Mouse (Mus musculus) CH12.LX (cell line): ENCODE results near the gene Epb41l3.

Experiments
- CTCF ChIP-seq, 2 experiments: IDR thresholded peaks in 1 of 2; conservative IDR thresholded peaks in 1 of 2; 2 replicates each; pipeline ENCODE4 v1.5.1; 2011 to 2012; ENCODE audit warnings: low read depth in 2 of 2, low read length in 2 of 2, improper control_type of control experiment in 1 of 2, inconsistent platforms in 1 of 2, mild to moderate bottlenecking in 1 of 2, moderate library complexity in 1 of 2
- E2F4 ChIP-seq: IDR thresholded peaks from 2 replicates; pipeline ENCODE4 v1.6.1; 2011; ENCODE audit warnings: low read depth, low read length, improper control_type of control experiment; ENCODE audit not compliant: insufficient replicate concordance
- HCFC1 ChIP-seq: IDR thresholded peaks from 2 replicates; pipeline ENCODE4 v1.6.1; 2012; ENCODE audit warnings: low read depth, mild to moderate bottlenecking, inconsistent platforms, low read length, improper control_type of control experiment
- JUN ChIP-seq: IDR thresholded peaks from 2 replicates; pipeline ENCODE4 v1.6.1; 2011; ENCODE audit warnings: low read depth, mild to moderate bottlenecking, low read length, improper control_type of control experiment, moderate library complexity; ENCODE audit not compliant: insufficient read depth
- UBTF ChIP-seq: IDR thresholded peaks from 2 replicates; pipeline ENCODE4 v1.6.1; 2012; ENCODE audit warnings: low read depth, mild to moderate bottlenecking, inconsistent platforms, low read length, improper control_type of control experiment, moderate library complexity
- USF1 ChIP-seq: IDR thresholded peaks from 2 replicates; pipeline ENCODE4 v1.6.1; 2014; ENCODE audit warnings: low read depth, mild to moderate bottlenecking, inconsistent platforms, low read length, improper control_type of control experiment
- USF2 ChIP-seq: conservative IDR thresholded peaks from 2 replicates; pipeline ENCODE4 v1.6.1; 2011; ENCODE audit warnings: low read depth, low read length, improper control_type of control experiment
- ZC3H11A ChIP-seq: IDR thresholded peaks from 2 replicates; pipeline ENCODE4 v1.6.1; 2012; ENCODE audit warnings: low read depth, mild to moderate bottlenecking, inconsistent platforms, low read length, improper control_type of control experiment
- ZKSCAN1 ChIP-seq: IDR thresholded peaks from 2 replicates; pipeline ENCODE4 v1.6.1; 2012; ENCODE audit warnings: low read depth, inconsistent platforms, low read length, improper control_type of control experiment, borderline replicate concordance
- ZMIZ1 ChIP-seq: IDR thresholded peaks from 2 replicates; pipeline ENCODE4 v1.6.1; 2012; ENCODE audit warnings: low read depth, mild to moderate bottlenecking, inconsistent platforms, low read length, improper control_type of control experiment

GRCm38 (mm10) chr17:69265759-69266463, 190.4 kb downstream of the Epb41l3 start:
- no peak for TF ChIP-seq ZMIZ1
- TF ChIP-seq HCFC1, result no peak
- no peak for TF ChIP-seq ZKSCAN1
- TF ChIP-seq USF2, result no peak
- TF ChIP-seq ZC3H11A, result no peak
- no peak for TF ChIP-seq JUN
- TF ChIP-seq USF1, result no peak
- TF ChIP-seq E2F4, result no peak
- no peak for TF ChIP-seq CTCF (conservative IDR thresholded peaks at IDR 0.05 in 1 of 2, IDR thresholded peaks at IDR 0.05 in 1 of 2; ENCODE audit: low read depth in 2 of 2, low read length in 2 of 2)
- no peak for TF ChIP-seq UBTF
